Mouse (Mus musculus) heart, embryonic 11.5 days (tissue): ENCODE data around the gene Dock9. TPM values are rescaled to one million over a fixed set of nuclear protein-coding genes. Genes with fewer than 3 reads are reported as not detected.
A peak's percentile ranks its signal among the peaks of the same experiment; 100 is the strongest.

Experiments
- ATAC-seq: fragments of 200-750 bp; cut with Nextera tagmentation; replicated peaks from 2 replicates; pipeline ENCODE4 v1.8.0; 2017; ENCODE audit warnings: moderate library complexity; ENCODE audit not compliant: insufficient number of reproducible peaks, low FRiP score, low TSS enrichment
- H3K27ac ChIP-seq: fragments of 300-500 bp; sonication (generic); 2 replicates; pipeline ENCODE4 v1.5.1; 2014; ENCODE audit warnings: mild to moderate bottlenecking, low read depth, low read length
- H3K27me3 ChIP-seq: fragments of 300-500 bp; sonication (generic); 2 replicates; pipeline ENCODE4 v1.6.1; 2014; ENCODE audit warnings: mild to moderate bottlenecking, low read length, mixed read lengths; ENCODE audit not compliant: control insufficient read depth, insufficient read depth
- H3K36me3 ChIP-seq: fragments of 300-500 bp; sonication (generic); 2 replicates; pipeline ENCODE4 v1.6.1; 2014; ENCODE audit warnings: mild to moderate bottlenecking, low read length, moderate library complexity, mixed read lengths; ENCODE audit not compliant: control insufficient read depth, insufficient read depth
- H3K4me1 ChIP-seq: fragments of 300-500 bp; sonication (generic); 2 replicates; pipeline ENCODE4 v1.6.1; 2014; ENCODE audit warnings: low read length; ENCODE audit not compliant: control insufficient read depth, insufficient read depth
- H3K4me2 ChIP-seq: fragments of 300-500 bp; sonication (generic); 2 replicates; pipeline ENCODE4 v1.6.1; 2014; ENCODE audit warnings: mild to moderate bottlenecking, moderate library complexity
- H3K4me3 ChIP-seq: fragments of 300-500 bp; sonication (generic); 2 replicates; pipeline ENCODE4 v1.5.1; 2014; ENCODE audit warnings: low read depth, low read length
- H3K9ac ChIP-seq: fragments of 300-500 bp; sonication (generic); 2 replicates; pipeline ENCODE4 v1.6.1; 2014; ENCODE audit warnings: mild to moderate bottlenecking, low read depth, low read length, moderate library complexity
- H3K9me3 ChIP-seq: fragments of 300-500 bp; sonication (generic); replicated peaks from 2 replicates; pipeline ENCODE4 v1.6.1; 2016; ENCODE audit warnings: low read length; ENCODE audit not compliant: control insufficient read depth
- WGBS: fragments of 180-500 bp; shearing (Covaris S2); extraction: QIAGEN DNeasy Blood & Tissue Kit; methylation state at CpG from one replicate; pipeline ENCODE4 v1.1.7; 2014; ENCODE audit not compliant: insufficient replicate concordance; 5-methylcytosine and 5-hydroxymethylcytosine counted together
- polyA plus RNA-seq: library from polyadenylated mRNA; unstranded; fragments of >200 nt; fragmentation: Nextera tagmentation; extraction: Ambion mirVana; gene quantifications from 2 replicates; pipeline ENCODE4 v1.2.1, GENCODE M21; 2014

The Dock9 gene
- polyA plus RNA-seq, 1 experiment from 2014 or later: 6.7 TPM

GRCm38 (mm10) chr14:121508929-121509328 is 288.7 kb downstream of the Dock9 start:
- Histone ChIP-seq H3K4me3 (no peak overlapping the region), H3K27me3 (peaks cover 32% of the 10 kb centered on the region), H3K9me3 (no peaks in the 10 kb centered on the region), H3K4me2 (no peak overlapping the region), H3K27ac (no peak overlapping the region), H3K36me3 (no peaks in the 10 kb centered on the region), H3K4me1 (peaks cover 4% of the 10 kb centered on the region; the same call in 1 of the 2 replicates), H3K9ac (no peak overlapping the region)
- ATAC-seq: no peak
- WGBS: 74% methylated on average over 2 of the region's 2 CpGs

GRCm38 (mm10) chr14:121506336-121506735 is 291.3 kb downstream of the Dock9 start:
- H3K4me2 ChIP-seq: no peak overlapping the region
- peaks cover 4% of the 10 kb centered on the region; the same call in 1 of the 2 replicates for H3K4me1 ChIP-seq
- H3K9me3 ChIP-seq: no peaks in the 10 kb centered on the region
- H3K4me3 ChIP-seq: no peak overlapping the region
- WGBS: 7% methylated on average over 6 of the region's 6 CpGs
- H3K27ac ChIP-seq: no peak overlapping the region
- no peak; the same call in 1 of the 2 replicates for ATAC-seq
- H3K36me3 ChIP-seq: no peaks in the 10 kb centered on the region
- H3K9ac ChIP-seq: no peak overlapping the region
- H3K27me3 ChIP-seq: peaks cover 36% of the 10 kb centered on the region

- ATAC-seq: no peak
- Histone ChIP-seq H3K27ac (no peak overlapping the region), H3K4me1 (peaks cover 4% of the 10 kb centered on the region; the same call in 1 of the 2 replicates), H3K9me3 (no peaks in the 10 kb centered on the region), H3K4me3 (peak overlapping the region; percentile 35; the same call in 1 of the 2 replicates), H3K36me3 (no peaks in the 10 kb centered on the region), H3K27me3 (peaks cover 36% of the 10 kb centered on the region), H3K4me2 (peak overlapping the region; percentile 63), H3K9ac (no peak overlapping the region)
- WGBS: 22% methylated on average over 9 of the region's 9 CpGs
Observed at GRCm38 (mm10) chr14:121505485-121505860, 292.2 kb downstream of the Dock9 start.

GRCm38 (mm10) chr14:121504781-121505484 is 292.7 kb downstream of the Dock9 start, which contains the start of gene Slc15a1:
TSS of gene Slc15a1 (minus strand) at chr14:121505252.
- Histone ChIP-seq H3K9ac (no peak within 1 kb of the TSS), H3K4me2 (peak within 1 kb of the TSS; percentile 63), H3K4me1 (peaks cover 4% of the 10 kb centered on the region; the same call in 1 of the 2 replicates), H3K27me3 (peaks cover 36% of the 10 kb centered on the region), H3K9me3 (no peaks in the 10 kb centered on the region), H3K36me3 (no peaks in the 10 kb centered on the region), H3K4me3 (peak within 1 kb of the TSS; percentile 35), H3K27ac (no peak within 1 kb of the TSS)
- no peak for ATAC-seq
- WGBS: 13% methylated on average over 33 of the region's 33 CpGs

- H3K4me1 ChIP-seq: peaks cover 4% of the 10 kb centered on the region; the same call in 1 of the 2 replicates
- H3K27me3 ChIP-seq: peaks cover 21% of the 10 kb centered on the region
- H3K9me3 ChIP-seq: no peaks in the 10 kb centered on the region
- 41% methylated on average over 2 of the region's 2 CpGs for WGBS
- no peak overlapping the region for H3K27ac ChIP-seq
- H3K36me3 ChIP-seq: no peaks in the 10 kb centered on the region
- no peak overlapping the region for H3K4me3 ChIP-seq
- no peak for ATAC-seq
- no peak overlapping the region for H3K4me2 ChIP-seq
- no peak overlapping the region for H3K9ac ChIP-seq
Observed at GRCm38 (mm10) chr14:121500577-121500976, 297.1 kb downstream of the Dock9 start.

GRCm38 (mm10) chr14:121499769-121500168 is 297.9 kb downstream of the Dock9 start:
- Histone ChIP-seq H3K4me1 (no peaks in the 10 kb centered on the region; the same call in 1 of the 2 replicates), H3K27me3 (peaks cover 13% of the 10 kb centered on the region), H3K4me2 (no peak overlapping the region), H3K4me3 (no peak overlapping the region), H3K9me3 (no peaks in the 10 kb centered on the region), H3K27ac (no peak overlapping the region), H3K9ac (no peak overlapping the region), H3K36me3 (no peaks in the 10 kb centered on the region)
- ATAC-seq: no peak
- 43% methylated on average over 1 of the region's 1 CpGs for WGBS

- H3K9me3 ChIP-seq: no peaks in the 10 kb centered on the region
- no peak overlapping the region for H3K4me2 ChIP-seq
- H3K4me3 ChIP-seq: no peak overlapping the region
- H3K27ac ChIP-seq: no peak overlapping the region
- no peak for ATAC-seq
- no peaks in the 10 kb centered on the region for H3K36me3 ChIP-seq
- no peaks in the 10 kb centered on the region; the same call in 1 of the 2 replicates for H3K27me3 ChIP-seq
- WGBS: 71% methylated on average over 1 of the region's 1 CpGs
- no peak overlapping the region for H3K9ac ChIP-seq
- peaks cover 6% of the 10 kb centered on the region for H3K4me1 ChIP-seq
Observed at GRCm38 (mm10) chr14:121497800-121498199, 299.8 kb downstream of the Dock9 start.

- Histone ChIP-seq H3K27me3 (no peaks in the 10 kb centered on the region; the same call in 1 of the 2 replicates), H3K27ac (no peak overlapping the region), H3K36me3 (no peaks in the 10 kb centered on the region), H3K4me1 (peaks cover 16% of the 10 kb centered on the region), H3K9me3 (no peaks in the 10 kb centered on the region), H3K9ac (no peak overlapping the region), H3K4me3 (no peak overlapping the region), H3K4me2 (no peak overlapping the region)
- no peak for ATAC-seq
- 68% methylated on average over 4 of the region's 4 CpGs for WGBS
Observed at GRCm38 (mm10) chr14:121495741-121496140, 301.9 kb downstream of the Dock9 start.

- no peaks in the 10 kb centered on the region for H3K9me3 ChIP-seq
- H3K4me1 ChIP-seq: peaks cover 16% of the 10 kb centered on the region
- 75% methylated on average over 2 of the region's 2 CpGs for WGBS
- no peaks in the 10 kb centered on the region for H3K36me3 ChIP-seq
- no peak for ATAC-seq
- no peak overlapping the region for H3K27ac ChIP-seq
- no peak overlapping the region for H3K4me2 ChIP-seq
- no peak overlapping the region for H3K4me3 ChIP-seq
- no peaks in the 10 kb centered on the region; the same call in 1 of the 2 replicates for H3K27me3 ChIP-seq
- H3K9ac ChIP-seq: no peak overlapping the region
Observed at GRCm38 (mm10) chr14:121495120-121495519, 302.5 kb downstream of the Dock9 start.
